Mouse (Mus musculus): ENCODE data around the gene Oas3. TPM values are rescaled to one million over a fixed set of nuclear protein-coding genes. Genes with fewer than 3 reads are reported as not detected.

Gene Oas3
- total RNA-seq, 1 experiment: 1.6 TPM

- H3K27ac ChIP-seq (ENCODE audit: insufficient read depth, low read depth, low read length, poor library complexity, severe bottlenecking): no peak overlapping the region
- peak overlapping the region; percentile 43 to 51 for H3K4me3 ChIP-seq (ENCODE audit: insufficient read depth in 1 of 2, low read depth in 1 of 2, low read length in 2 of 2, poor library complexity in 1 of 2, severe bottlenecking in 1 of 2)
- in situ Hi-C loops (cut with MboI; ENCODE audit: low sequenced_read_pairs in 2 of 2, unreplicated experiment in 2 of 2): no loop called here
- H3K4me1 ChIP-seq (ENCODE audit: control insufficient read depth in 2 of 2, insufficient read depth in 2 of 2, low read length in 2 of 2, poor library complexity in 1 of 2): peaks cover 0 to 13% of the 10 kb centered on the region in 2 experiments; a peak in 2 of 4 replicates
- H3K9ac ChIP-seq (ENCODE audit: insufficient read depth, low read depth, low read length, poor library complexity, severe bottlenecking): no peak overlapping the region
- no peak for TF ChIP-seq CHD2 (IDR thresholded peaks at IDR 0.05; ENCODE audit: low read depth, low read length)
- no peak for TF ChIP-seq HCFC1 (IDR thresholded peaks at IDR 0.05; ENCODE audit: borderline replicate concordance, insufficient read depth, low read length)
- TF ChIP-seq ZC3H11A (IDR thresholded peaks at IDR 0.05; ENCODE audit: borderline replicate concordance, low read depth, low read length): no peak
- no peaks in the 10 kb centered on the region for H3K9me3 ChIP-seq (ENCODE audit: control insufficient read depth, insufficient read depth, low read depth, low read length)
- H3K36me3 ChIP-seq (ENCODE audit: control insufficient read depth, insufficient read depth, low read length, poor library complexity, severe bottlenecking): no peaks in the 10 kb centered on the region
- DNase-seq (ENCODE audit: low read depth, low spot score): no peak
Observed at GRCm38 (mm10) chr5:120710826-120711248, 66.6 kb downstream of the Oas3 start.

GRCm38 (mm10) chr5:120710161-120710825, 67.2 kb downstream of the Oas3 start:
- peak overlapping the region; percentile 43 to 51 for H3K4me3 ChIP-seq (ENCODE audit: insufficient read depth in 1 of 2, low read depth in 1 of 2, low read length in 2 of 2, poor library complexity in 1 of 2, severe bottlenecking in 1 of 2)
- peaks cover 0 to 16% of the 10 kb centered on the region in 2 experiments; a peak in 2 of 4 replicates for H3K4me1 ChIP-seq (ENCODE audit: control insufficient read depth in 2 of 2, insufficient read depth in 2 of 2, low read length in 2 of 2, poor library complexity in 1 of 2)
- TF ChIP-seq ZC3H11A (IDR thresholded peaks at IDR 0.05; ENCODE audit: borderline replicate concordance, low read depth, low read length) (no peak), CHD2 (IDR thresholded peaks at IDR 0.05; ENCODE audit: low read depth, low read length) (no peak), ZNF384 (IDR thresholded peaks at IDR 0.05; ENCODE audit: low read depth, low read length) (no peak), HCFC1 (IDR thresholded peaks at IDR 0.05; ENCODE audit: borderline replicate concordance, insufficient read depth, low read length) (no peak), MAFK (IDR thresholded peaks at IDR 0.05; ENCODE audit: insufficient read depth, low read depth, low read length) (no peak)
- in situ Hi-C loops (cut with MboI; ENCODE audit: low sequenced_read_pairs in 2 of 2, unreplicated experiment in 2 of 2): no loop called here
- H3K36me3 ChIP-seq (ENCODE audit: control insufficient read depth, insufficient read depth, low read length, poor library complexity, severe bottlenecking): no peaks in the 10 kb centered on the region
- no peak for DNase-seq (ENCODE audit: low read depth, low spot score)
- H3K9me3 ChIP-seq (ENCODE audit: control insufficient read depth, insufficient read depth, low read depth, low read length): no peaks in the 10 kb centered on the region
- H3K9ac ChIP-seq (ENCODE audit: insufficient read depth, low read depth, low read length, poor library complexity, severe bottlenecking): peak overlapping the region; percentile 40; the same call in 1 of the 2 replicates
- H3K27ac ChIP-seq (ENCODE audit: insufficient read depth, low read depth, low read length, poor library complexity, severe bottlenecking): no peak overlapping the region

GRCm38 (mm10) chr5:120706976-120707375, 70.5 kb downstream of the Oas3 start:
- no peak for DNase-seq (ENCODE audit: low read depth, low spot score)
- no peaks in the 10 kb centered on the region for H3K36me3 ChIP-seq (ENCODE audit: control insufficient read depth, insufficient read depth, low read length, poor library complexity, severe bottlenecking)
- TF ChIP-seq ZC3H11A (IDR thresholded peaks at IDR 0.05; ENCODE audit: borderline replicate concordance, low read depth, low read length) (no peak), HCFC1 (IDR thresholded peaks at IDR 0.05; ENCODE audit: borderline replicate concordance, insufficient read depth, low read length) (no peak), CHD2 (IDR thresholded peaks at IDR 0.05; ENCODE audit: low read depth, low read length) (no peak), MAFK (IDR thresholded peaks at IDR 0.05; ENCODE audit: insufficient read depth, low read depth, low read length) (no peak), ZNF384 (IDR thresholded peaks at IDR 0.05; ENCODE audit: low read depth, low read length) (no peak)
- in situ Hi-C loops (cut with MboI; ENCODE audit: low sequenced_read_pairs in 2 of 2, unreplicated experiment in 2 of 2): no loop called here
- H3K4me3 ChIP-seq (ENCODE audit: insufficient read depth in 1 of 2, low read depth in 1 of 2, low read length in 2 of 2, poor library complexity in 1 of 2, severe bottlenecking in 1 of 2): no peak overlapping the region
- H3K9ac ChIP-seq (ENCODE audit: insufficient read depth, low read depth, low read length, poor library complexity, severe bottlenecking): no peak overlapping the region
- H3K9me3 ChIP-seq (ENCODE audit: control insufficient read depth, insufficient read depth, low read depth, low read length): no peaks in the 10 kb centered on the region
- no peak overlapping the region for H3K27ac ChIP-seq (ENCODE audit: insufficient read depth, low read depth, low read length, poor library complexity, severe bottlenecking)
- peaks cover 0 to 24% of the 10 kb centered on the region in 2 experiments; a peak in 3 of 4 replicates for H3K4me1 ChIP-seq (ENCODE audit: control insufficient read depth in 2 of 2, insufficient read depth in 2 of 2, low read length in 2 of 2, poor library complexity in 1 of 2)

- Histone ChIP-seq H3K27ac (ENCODE audit: insufficient read depth, low read depth, low read length, poor library complexity, severe bottlenecking) (no peak overlapping the region), H3K36me3 (ENCODE audit: control insufficient read depth, insufficient read depth, low read length, poor library complexity, severe bottlenecking) (no peaks in the 10 kb centered on the region), H3K9ac (ENCODE audit: insufficient read depth, low read depth, low read length, poor library complexity, severe bottlenecking) (peak overlapping the region; percentile 16; the same call in 1 of the 2 replicates), H3K4me3 (ENCODE audit: insufficient read depth in 1 of 2, low read depth in 1 of 2, low read length in 2 of 2, poor library complexity in 1 of 2, severe bottlenecking in 1 of 2) (peak overlapping the region in 1 of 2 experiments; percentile 42; a peak in 1 of 4 replicates), H3K4me1 (ENCODE audit: control insufficient read depth in 2 of 2, insufficient read depth in 2 of 2, low read length in 2 of 2, poor library complexity in 1 of 2) (peaks cover 0 to 24% of the 10 kb centered on the region in 2 experiments; a peak in 3 of 4 replicates), H3K9me3 (ENCODE audit: control insufficient read depth, insufficient read depth, low read depth, low read length) (no peaks in the 10 kb centered on the region)
- no peak for DNase-seq (ENCODE audit: low read depth, low spot score)
- TF ChIP-seq MAFK (IDR thresholded peaks at IDR 0.05; ENCODE audit: insufficient read depth, low read depth, low read length): no peak
- no peak for TF ChIP-seq ZC3H11A (IDR thresholded peaks at IDR 0.05; ENCODE audit: borderline replicate concordance, low read depth, low read length)
- TF ChIP-seq ZNF384 (IDR thresholded peaks at IDR 0.05; ENCODE audit: low read depth, low read length): no peak
- no peak for TF ChIP-seq CHD2 (IDR thresholded peaks at IDR 0.05; ENCODE audit: low read depth, low read length)
- no peak for TF ChIP-seq HCFC1 (IDR thresholded peaks at IDR 0.05; ENCODE audit: borderline replicate concordance, insufficient read depth, low read length)
- in situ Hi-C loops (cut with MboI; ENCODE audit: low sequenced_read_pairs in 2 of 2, unreplicated experiment in 2 of 2): no loop called here
Observed at GRCm38 (mm10) chr5:120706541-120706940, 70.9 kb downstream of the Oas3 start.

Data from ES-E14 (cell line).